Mouse (Mus musculus): ENCODE measurements around the gene Ankrd44.
A peak's percentile ranks its signal among the peaks of the same experiment; 100 is the strongest.

Ankrd44 gene

GRCm38 (mm10) chr1:54799421-54799820, 126.8 kb downstream of the Ankrd44 start:
- no peak for TF ChIP-seq GATA4 (IDR thresholded peaks at IDR 0.05; ENCODE audit: insufficient replicate concordance, low read length)

- no peak for TF ChIP-seq GATA4 (IDR thresholded peaks at IDR 0.05; ENCODE audit: insufficient replicate concordance, low read length)
Observed at GRCm38 (mm10) chr1:54798415-54798814, 127.8 kb downstream of the Ankrd44 start.

DNA sequence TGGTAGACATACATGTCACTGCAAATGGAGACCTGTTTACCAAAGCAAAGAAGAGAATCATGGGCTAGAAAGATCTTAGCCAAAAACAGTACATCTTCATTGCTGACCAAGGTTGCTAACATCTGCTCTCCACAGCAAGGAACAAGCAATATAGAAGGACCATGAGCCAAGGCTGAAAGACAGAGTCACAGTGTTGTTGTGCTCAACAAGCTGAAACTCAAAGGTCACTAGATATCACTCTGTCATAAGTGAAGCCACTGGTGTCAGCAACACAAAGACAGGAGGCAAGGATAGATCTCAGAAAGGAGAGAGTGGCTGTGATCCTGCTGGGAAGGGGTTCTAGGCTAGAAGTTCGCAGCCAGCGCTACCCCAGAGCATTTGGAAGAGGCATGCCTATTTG, 131.5 kb downstream of the Ankrd44 start:
- no peak for TF ChIP-seq GATA4 (IDR thresholded peaks at IDR 0.05; ENCODE audit: insufficient replicate concordance, low read length)

- no peak for TF ChIP-seq GATA4 (IDR thresholded peaks at IDR 0.05; ENCODE audit: insufficient replicate concordance, low read length)
Observed at GRCm38 (mm10) chr1:54791406-54791805, 134.8 kb downstream of the Ankrd44 start.

- TF ChIP-seq GATA4 (IDR thresholded peaks at IDR 0.05; ENCODE audit: insufficient replicate concordance, low read length), result peak; percentile 87; the same call in 1 of the 2 replicates
Observed at GRCm38 (mm10) chr1:54789327-54789960, 136.7 kb downstream of the Ankrd44 start.

DNA sequence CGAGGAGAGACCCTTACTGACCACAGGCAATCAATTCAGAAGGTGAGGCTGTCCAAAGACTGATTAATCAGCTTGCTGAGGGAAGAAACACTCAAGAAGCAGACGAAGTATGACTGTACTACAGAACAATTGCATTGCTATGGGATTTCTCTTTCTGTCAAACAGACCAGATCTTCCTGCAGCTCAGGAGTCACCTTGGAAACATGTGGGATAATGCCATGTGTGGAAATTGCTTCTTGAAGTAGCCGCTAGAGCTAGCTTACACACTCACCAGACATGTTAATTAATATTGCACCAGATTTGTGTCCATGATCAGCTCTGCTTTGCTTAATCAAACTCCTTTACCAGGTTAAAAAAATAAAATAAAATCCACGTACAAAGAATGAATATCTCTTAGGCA, 137.8 kb downstream of the Ankrd44 start:
- no peak for TF ChIP-seq GATA4 (IDR thresholded peaks at IDR 0.05; ENCODE audit: insufficient replicate concordance, low read length)

GRCm38 (mm10) chr1:54778151-54778550, 148.0 kb downstream of the Ankrd44 start:
- TF ChIP-seq GATA4 (IDR thresholded peaks at IDR 0.05; ENCODE audit: insufficient replicate concordance, low read length), result no peak

DNA sequence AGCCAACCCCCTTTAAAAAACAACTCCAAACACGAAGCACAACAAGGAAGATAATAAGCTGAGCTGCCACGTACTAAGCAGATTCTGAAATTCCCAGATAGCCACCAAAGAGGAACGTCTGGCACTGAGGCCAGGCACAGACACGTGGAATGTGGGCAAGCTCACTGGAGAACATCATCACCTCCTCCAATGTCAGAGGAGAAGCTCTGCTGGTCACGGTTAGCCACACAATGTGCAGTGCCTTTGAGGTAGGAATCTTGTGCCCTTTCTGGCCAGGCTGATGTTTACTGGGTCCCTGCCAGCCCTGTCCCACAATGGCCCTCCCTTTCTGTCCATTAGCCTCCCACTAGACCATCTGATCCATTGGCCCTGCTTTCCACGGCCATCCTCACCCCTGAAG, 149.1 kb downstream of the Ankrd44 start:
- no peak for TF ChIP-seq GATA4 (IDR thresholded peaks at IDR 0.05; ENCODE audit: insufficient replicate concordance, low read length)

- TF ChIP-seq GATA4 (IDR thresholded peaks at IDR 0.05; ENCODE audit: insufficient replicate concordance, low read length), result no peak
Observed at GRCm38 (mm10) chr1:54776116-54776515, 150.1 kb downstream of the Ankrd44 start.

- TF ChIP-seq GATA4 (IDR thresholded peaks at IDR 0.05; ENCODE audit: insufficient replicate concordance, low read length), result no peak
Observed at GRCm38 (mm10) chr1:54772843-54773242, 153.3 kb downstream of the Ankrd44 start.

DNA sequence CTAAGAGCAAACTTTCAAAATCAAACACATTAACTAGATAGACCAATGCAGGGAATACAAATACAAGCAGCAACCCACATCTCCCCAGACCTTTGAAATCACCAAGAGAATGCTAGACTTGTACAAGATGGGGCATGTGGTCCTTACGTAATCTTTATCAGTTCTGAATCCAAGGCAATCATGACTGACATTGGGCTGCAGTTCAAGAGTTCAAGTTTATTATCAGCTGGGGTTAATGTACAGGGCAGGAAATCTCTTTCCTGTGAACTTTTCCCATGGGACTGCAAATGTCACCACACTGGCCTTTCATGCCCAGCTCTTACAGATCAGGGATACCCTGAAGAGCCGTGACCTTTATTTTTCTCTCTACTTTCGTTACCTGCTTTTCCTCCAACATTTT, 154.7 kb downstream of the Ankrd44 start:
- peak; percentile 81; the same call in 1 of the 2 replicates for TF ChIP-seq GATA4 (IDR thresholded peaks at IDR 0.05; ENCODE audit: insufficient replicate concordance, low read length)

- no peak for TF ChIP-seq GATA4 (IDR thresholded peaks at IDR 0.05; ENCODE audit: insufficient replicate concordance, low read length)
Observed at GRCm38 (mm10) chr1:54767221-54767620, 159.0 kb downstream of the Ankrd44 start.

DNA sequence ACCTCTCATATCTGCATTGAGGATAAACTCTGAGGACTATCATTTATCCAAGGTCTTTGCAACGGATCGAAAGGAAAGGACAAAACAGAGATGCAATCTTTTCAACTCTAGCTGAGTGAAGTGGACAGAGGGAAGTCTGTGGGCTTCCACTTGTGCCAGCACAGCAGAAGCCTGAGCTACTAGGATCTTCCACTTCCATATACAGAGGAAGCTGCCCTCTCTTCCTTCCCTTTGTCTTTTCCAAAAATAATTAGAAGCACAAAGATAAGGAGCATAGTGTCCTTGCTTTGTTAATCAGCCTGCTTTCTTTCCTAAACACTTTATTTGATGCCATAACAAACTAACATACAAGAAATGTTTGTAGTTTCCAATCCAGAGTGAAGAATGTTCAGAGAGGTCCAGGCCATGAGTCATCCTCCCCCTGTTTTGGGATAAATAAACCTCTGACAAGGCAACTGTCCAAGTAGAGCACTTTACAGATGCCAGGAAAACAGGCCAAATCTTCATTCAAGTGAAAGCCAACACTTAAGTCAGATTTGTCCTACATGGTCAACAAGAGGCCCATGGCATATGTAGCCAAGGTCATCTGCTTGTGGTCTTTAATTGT, 160.5 kb downstream of the Ankrd44 start:
- TF ChIP-seq GATA4 (IDR thresholded peaks at IDR 0.05; ENCODE audit: insufficient replicate concordance, low read length), result peak; percentile 21; the same call in 1 of the 2 replicates

GRCm38 (mm10) chr1:54762216-54762807, 163.9 kb downstream of the Ankrd44 start:
- TF ChIP-seq GATA4 (IDR thresholded peaks at IDR 0.05; ENCODE audit: insufficient replicate concordance, low read length), result no peak

DNA sequence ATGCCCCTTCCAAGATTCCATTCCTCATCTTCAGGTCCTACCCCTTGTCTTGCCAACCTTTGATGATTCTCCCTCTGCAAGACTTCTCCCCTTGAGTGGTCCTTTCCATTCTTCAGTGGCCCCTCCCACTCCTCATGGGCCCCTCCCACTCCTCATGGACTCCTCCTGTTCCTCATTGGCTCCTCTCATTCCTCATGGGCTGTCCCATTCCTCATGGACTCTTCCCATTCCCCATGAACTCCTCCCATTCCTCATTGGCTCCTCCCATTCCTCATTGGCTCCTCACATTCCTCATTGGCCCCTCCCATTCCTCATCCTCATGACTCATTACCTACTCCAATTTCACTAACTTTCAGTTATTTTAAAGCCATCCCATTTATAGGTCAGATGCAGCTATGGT, 166.3 kb downstream of the Ankrd44 start:
- TF ChIP-seq GATA4 (IDR thresholded peaks at IDR 0.05; ENCODE audit: insufficient replicate concordance, low read length), result no peak

DNA sequence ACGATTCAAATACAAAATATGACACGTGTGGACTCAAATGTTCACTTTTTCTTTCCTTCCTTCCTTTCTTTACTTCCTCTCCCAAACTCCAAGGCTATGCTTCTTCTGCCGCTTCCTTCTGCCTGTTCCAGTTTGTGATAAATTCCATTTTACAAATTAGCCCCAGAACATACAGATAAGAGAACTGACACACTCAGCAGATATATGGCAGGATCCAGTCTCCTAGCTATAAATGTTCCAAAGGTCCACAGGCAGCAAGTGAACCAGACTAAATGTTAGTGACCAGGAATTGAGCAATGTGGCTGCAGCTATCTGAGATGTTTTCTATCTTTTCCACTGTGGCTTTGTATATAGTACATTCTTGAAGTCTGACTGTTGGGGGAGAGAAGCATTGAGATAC, 168.9 kb downstream of the Ankrd44 start:
- TF ChIP-seq GATA4 (IDR thresholded peaks at IDR 0.05; ENCODE audit: insufficient replicate concordance, low read length), result peak; percentile 79; the same call in 1 of the 2 replicates

Data from liver, adult (tissue).